Comparison of ENCODE assay signal across 24 mouse cellular contexts in genomic region chr2:152842741-152843140, GRCm38 (mm10). TPM values are rescaled to one million over a fixed set of nuclear protein-coding genes. Genes with fewer than 3 reads are reported as not detected.
DNase-seq lines count a peak whose midpoint lies in the region; ATAC-seq and TF ChIP-seq lines count a peak whose summit lies in the region.
"Had no signal": no experiment of that assay in that cellular context is flagged by ENCODE, and none has a peak within 500 bp of the region (broad histone marks: within the 10 kb centered on the region; RNA-seq: fewer than 3 reads in every experiment).

No protein-coding gene starts in this region.

- no peak overlapping the region for H3K4me3 ChIP-seq in MEL (ENCODE audit: control insufficient read depth in 1 of 2, insufficient read depth in 1 of 2, low read depth in 2 of 2, low read length in 2 of 2)
- H3K4me3 ChIP-seq in neural tube, embryonic 15.5 days (replicated peaks) = no peak overlapping the region
- H3K4me3 ChIP-seq: embryonic facial prominence, embryonic 10.5 days; embryonic facial prominence, embryonic 12.5 days; erythroblast, embryonic 14.5 days; forebrain, embryonic 10.5 days; forebrain, embryonic 12.5 days had no signal

- peaks cover 0 to 1% of the 10 kb centered on the region in 2 experiments; a peak in 2 of 4 replicates for H3K27me3 ChIP-seq in MEL (ENCODE audit: control insufficient read depth in 1 of 2, insufficient read depth in 2 of 2, low read length in 2 of 2)
- no peaks in the 10 kb centered on the region for H3K27me3 ChIP-seq in neural tube, embryonic 15.5 days (replicated peaks)
- H3K27me3 ChIP-seq: embryonic facial prominence, embryonic 12.5 days; forebrain, embryonic 12.5 days had no signal

- H3K79me2 ChIP-seq in MEL (ENCODE audit: control insufficient read depth, insufficient read depth, low read length, poor library complexity) = no peaks in the 10 kb centered on the region

- no peak overlapping the region for H3K9ac ChIP-seq in MEL (ENCODE audit: control insufficient read depth, low read depth, low read length, poor library complexity, severe bottlenecking)
- H3K9ac ChIP-seq in neural tube, embryonic 15.5 days (replicated peaks) = no peak overlapping the region
- H3K9ac ChIP-seq: embryonic facial prominence, embryonic 12.5 days; forebrain, embryonic 12.5 days had no signal

- TF ChIP-seq CTCF in MEL (IDR thresholded peaks at IDR 0.05 in 2 of 3, conservative IDR thresholded peaks at IDR 0.05 in 1 of 3; ENCODE audit: control insufficient read depth in 1 of 3, insufficient read depth in 1 of 3, low read depth in 2 of 3, low read length in 3 of 3, poor library complexity in 1 of 3, severe bottlenecking in 1 of 3) = no peak

- no peak for TF ChIP-seq RAD21 in MEL (IDR thresholded peaks at IDR 0.05; ENCODE audit: low read depth, low read length)

- ATAC-seq in granulocyte monocyte progenitor cell, adult 5-6 weeks (replicated peaks; ENCODE audit: poor library complexity, severe bottlenecking) = 0 out of 2 replicates have a peak, but pooled peaks have one; percentile 30
- ATAC-seq in neural tube, embryonic 15.5 days (ENCODE audit: low FRiP score) = no peak
- ATAC-seq: forebrain, embryonic 14.5 days; forebrain, embryonic 16.5 days had no signal

- H3K9me3 ChIP-seq in MEL (replicated peaks; ENCODE audit: insufficient read depth, low read length) = no peaks in the 10 kb centered on the region
- H3K9me3 ChIP-seq in neural tube, embryonic 15.5 days (replicated peaks) = no peaks in the 10 kb centered on the region
- H3K9me3 ChIP-seq: embryonic facial prominence, embryonic 10.5 days; embryonic facial prominence, embryonic 12.5 days; forebrain, embryonic 10.5 days; forebrain, embryonic 12.5 days; G1E had no signal

- no peaks in the 10 kb centered on the region; a peak in 1 of 4 replicates for H3K36me3 ChIP-seq in MEL (ENCODE audit: control insufficient read depth in 1 of 2, insufficient read depth in 2 of 2, low read length in 2 of 2)
- H3K36me3 ChIP-seq in neural tube, embryonic 15.5 days = no peaks in the 10 kb centered on the region
- H3K36me3 ChIP-seq: embryonic facial prominence, embryonic 10.5 days; embryonic facial prominence, embryonic 12.5 days; forebrain, embryonic 10.5 days; forebrain, embryonic 12.5 days; G1E had no signal

- no peak for TF ChIP-seq POLR2A in MEL (IDR thresholded peaks at IDR 0.05; ENCODE audit: control insufficient read depth in 1 of 2, insufficient read depth in 1 of 2, low read depth in 1 of 2, low read length in 2 of 2, poor library complexity in 1 of 2)

- no peak overlapping the region for H3K4me2 ChIP-seq in neural tube, embryonic 15.5 days
- H3K4me2 ChIP-seq: embryonic facial prominence, embryonic 12.5 days; forebrain, embryonic 12.5 days had no signal

- 69% methylated on average over 3 of the region's 3 CpGs for WGBS in neural tube, embryonic 15.5 days

- DNase-seq in 416B (ENCODE audit: low read depth) = peak; percentile 51
- DNase-seq in MEL (ENCODE audit: low read depth, low spot score) = peak; percentile 52
- peak; percentile 68 for DNase-seq in ZHBTc4 (ENCODE audit: low read depth, low spot score)
- no peak for DNase-seq in thymus, postnatal 0 days (ENCODE audit: low spot score)
- no peak for DNase-seq in right cerebral cortex, adult 2 months (ENCODE audit: low spot score in 2 of 2)
- DNase-seq in adrenal gland, adult 2 months = no peak
- DNase-seq: adrenal gland, adult 8-10 months; adrenal gland, postnatal 14 days; adrenal gland, postnatal 36 days; cerebellum, adult 11-12 months; cerebellum, adult 2 months; cerebellum, adult 9-10 months; cerebellum, postnatal 10 days; cerebellum, postnatal 25 days had no signal

- no peak overlapping the region for H3K27ac ChIP-seq in MEL (ENCODE audit: control insufficient read depth, low read depth, low read length)
- H3K27ac ChIP-seq in neural tube, embryonic 15.5 days (replicated peaks) = no peak overlapping the region
- H3K27ac ChIP-seq: embryonic facial prominence, embryonic 10.5 days; embryonic facial prominence, embryonic 12.5 days; forebrain, embryonic 10.5 days; forebrain, embryonic 12.5 days had no signal

- no peak for TF ChIP-seq EP300 in MEL (IDR thresholded peaks at IDR 0.05; ENCODE audit: low read depth in 1 of 2, low read length in 2 of 2)

- peaks cover 0 to 3% of the 10 kb centered on the region in 2 experiments; a peak in 2 of 4 replicates for H3K4me1 ChIP-seq in MEL (ENCODE audit: control insufficient read depth in 1 of 2, insufficient read depth in 2 of 2, low read length in 2 of 2)
- H3K4me1 ChIP-seq in neural tube, embryonic 15.5 days = peaks cover 5% of the 10 kb centered on the region; the same call in 1 of the 2 replicates
- H3K4me1 ChIP-seq: embryonic facial prominence, embryonic 12.5 days; forebrain, embryonic 10.5 days; forebrain, embryonic 12.5 days had no signal

TF ChIP-seq in MEL, 35 proteins besides CTCF, POLR2A, EP300 and RAD21:
- no peak for TF ChIP-seq ETS1 (IDR thresholded peaks at IDR 0.05; ENCODE audit: low read depth, low read length)
- no peak for TF ChIP-seq ZMIZ1 (IDR thresholded peaks at IDR 0.05; ENCODE audit: low read depth, low read length)
- TF ChIP-seq MXI1 (IDR thresholded peaks at IDR 0.05; ENCODE audit: low read depth, low read length) = no peak
- TF ChIP-seq USF2 (IDR thresholded peaks at IDR 0.05; ENCODE audit: borderline replicate concordance in 1 of 2, insufficient read depth in 1 of 2, low read depth in 1 of 2, low read length in 2 of 2) = no peak

RNA-seq across cellular contexts. Expression of gene Tpx2, which starts 5.0 kb away (rescaled TPM):
- 59.3 and 68.3 TPM in 2 replicates for total RNA-seq in MEL (2012; rRNA removed)
- 100 to 1,000 TPM in 1 of 2 experiments, not detected in 1; 131 TPM for polyA plus RNA-seq in MEL (2012; ENCODE audit: insufficient read depth in 1 of 2, insufficient read length in 2 of 2, low read depth in 1 of 2, low replicate concordance in 2 of 2, missing spikeins in 1 of 2)
- 51.4 and 56.0 TPM in 2 replicates for total RNA-seq in granulocyte monocyte progenitor cell, adult 5-6 weeks (2014; fragmentation: Nextera tagmentation)
- 96.9 and 105 TPM in 2 replicates for total RNA-seq in granulocyte monocyte progenitor cell, adult 5-6 weeks (2017)
- polyA plus RNA-seq in thymus, postnatal 0 days (2015; fragmentation: Nextera tagmentation; extraction: Ambion mirVana) = 72.5 and 81.3 TPM in 2 replicates
- polyA plus RNA-seq in neural tube, embryonic 15.5 days (2015; fragmentation: Nextera tagmentation; extraction: Ambion mirVana) = 11.1 and 26.9 TPM in 2 replicates
- total RNA-seq in adrenal gland, adult 2 months (2021) = 1 to 10 TPM; 2.0 to 4.2 TPM
- 0.18 and 0.40 TPM in 2 replicates for polyA plus RNA-seq in adrenal gland, adult 2 months (2012; rRNA removed)

RNA-seq across cellular contexts. Expression of gene Bcl2l1, which starts 11.2 kb away (rescaled TPM):
- 4.8 and 6.5 TPM in 2 replicates for total RNA-seq in MEL (2012; rRNA removed)
- 10 to 100 TPM in 1 of 2 experiments, not detected in 1; 23.9 TPM for polyA plus RNA-seq in MEL (2012; ENCODE audit: insufficient read depth in 1 of 2, insufficient read length in 2 of 2, low read depth in 1 of 2, low replicate concordance in 2 of 2, missing spikeins in 1 of 2)
- total RNA-seq in granulocyte monocyte progenitor cell, adult 5-6 weeks (2014; fragmentation: Nextera tagmentation) = 13.2 and 27.8 TPM in 2 replicates
- 10.3 and 25.2 TPM in 2 replicates for total RNA-seq in granulocyte monocyte progenitor cell, adult 5-6 weeks (2017)
- 178 TPM in 2 replicates for polyA plus RNA-seq in thymus, postnatal 0 days (2015; fragmentation: Nextera tagmentation; extraction: Ambion mirVana)
- 119 and 125 TPM in 2 replicates for polyA plus RNA-seq in neural tube, embryonic 15.5 days (2015; fragmentation: Nextera tagmentation; extraction: Ambion mirVana)
- total RNA-seq in adrenal gland, adult 2 months (2021) = 10 to 100 TPM; 54.3 to 79.7 TPM
- polyA plus RNA-seq in adrenal gland, adult 2 months (2012; rRNA removed) = 42.4 and 43.8 TPM in 2 replicates

Comparison
In these comparisons a context has a peak if more than half of its experiments do, and no peak if none do; other contexts are left out.
1. DNase-seq: peak in 416B (single experiment), MEL (single experiment) and ZHBTc4 (single experiment); none in thymus, postnatal 0 days (single experiment), right cerebral cortex, adult 2 months (0 of 2) and adrenal gland, adult 2 months (single experiment).